ENCODE assay signal across 8 mouse cellular contexts in genomic region chr16:38673511-38673910, GRCm38 (mm10). TPM values are rescaled to one million over a fixed set of nuclear protein-coding genes. Genes with fewer than 3 reads are reported as not detected.
DNase-seq lines count a peak whose midpoint lies in the region; ATAC-seq and TF ChIP-seq lines count a peak whose summit lies in the region.
"Had no signal": no experiment of that assay in that cellular context is flagged by ENCODE, and none has a peak within 500 bp of the region (broad histone marks: within the 10 kb centered on the region; RNA-seq: fewer than 3 reads in every experiment).

No protein-coding gene starts in this region.

- peaks cover 66% of the 10 kb centered on the region for H3K4me1 ChIP-seq in heart, postnatal 0 days (ENCODE audit: control insufficient read depth, insufficient read depth)

- DNase-seq in brain, embryonic 18.5 days (ENCODE audit: low read depth, low spot score): peak; percentile 57
- DNase-seq in cerebellum, postnatal 36 days: peak; percentile 28 to 30
- peak; percentile 71 for DNase-seq in heart, postnatal 0 days (ENCODE audit: low spot score)
- DNase-seq in left cerebral cortex, postnatal 10 days (ENCODE audit: extremely low spot score in 1 of 2, low spot score in 2 of 2): peak; percentile 82 to 85
- peak; percentile 89 to 93 for DNase-seq in right cerebral cortex, postnatal 10 days (ENCODE audit: low spot score in 2 of 2)
- DNase-seq in kidney, adult 18-20 months: no peak
- no peak for DNase-seq in ovary, postnatal 36 days (ENCODE audit: low spot score)

- peak; percentile 80 for ATAC-seq in heart, postnatal 0 days (ENCODE audit: insufficient read depth, low read depth)

- peak overlapping the region; percentile 78 for H3K27ac ChIP-seq in heart, postnatal 0 days (ENCODE audit: low read depth)
- H3K27ac ChIP-seq: macrophage had no signal

- TF ChIP-seq EP300 in heart, postnatal 0 days (IDR thresholded peaks at IDR 0.05; ENCODE audit: low read depth): no peak

- no peak overlapping the region for H3K4me2 ChIP-seq in heart, postnatal 0 days (ENCODE audit: low read depth, low read length)

- 32% methylated on average over 15 of the region's 15 CpGs for WGBS in heart, postnatal 0 days

- no peak overlapping the region for H3K9ac ChIP-seq in heart, postnatal 0 days (replicated peaks; ENCODE audit: low read depth, low read length)

- H3K27me3 ChIP-seq in heart, postnatal 0 days (ENCODE audit: control insufficient read depth, insufficient read depth, low read length): no peaks in the 10 kb centered on the region

- no peaks in the 10 kb centered on the region for H3K36me3 ChIP-seq in heart, postnatal 0 days (replicated peaks; ENCODE audit: control insufficient read depth, insufficient read depth, low read length)

- intact Hi-C loops in left cerebral cortex, postnatal 10 days (cut with DNase I): no loop called here

- no peak overlapping the region for H3K4me3 ChIP-seq in heart, postnatal 0 days (ENCODE audit: low read depth, low read length)

- H3K9me3 ChIP-seq in heart, postnatal 0 days (replicated peaks; ENCODE audit: control insufficient read depth, low read length): no peaks in the 10 kb centered on the region

- TF ChIP-seq CTCF in heart, postnatal 0 days (IDR thresholded peaks at IDR 0.05; ENCODE audit: low read depth): peak; percentile 19

RNA-seq across cellular contexts. Expression of gene Arhgap31, which starts 39.6 kb away (rescaled TPM):
- total RNA-seq in heart, postnatal 0 days (2014; rRNA removed; ENCODE audit: low replicate concordance): 60.6 and 63.5 TPM in 2 replicates
- polyA plus RNA-seq in heart, postnatal 0 days (2015; fragmentation: Nextera tagmentation; extraction: Ambion mirVana): 15.0 and 15.7 TPM in 2 replicates
- total RNA-seq in left cerebral cortex, postnatal 10 days (2021): 10 to 100 TPM; 17.7 to 18.9 TPM

Comparison
In these comparisons a context has a peak if more than half of its experiments do, and no peak if none do; other contexts are left out.
1. DNase-seq: peak in brain, embryonic 18.5 days (single experiment), cerebellum, postnatal 36 days (2 of 2), heart, postnatal 0 days (single experiment), left cerebral cortex, postnatal 10 days (2 of 2) and right cerebral cortex, postnatal 10 days (2 of 2); none in kidney, adult 18-20 months (single experiment) and ovary, postnatal 36 days (single experiment).